Mouse (Mus musculus) MEL (cell line): ENCODE measurements around the gene Tmub2. TPM values are rescaled to one million over a fixed set of nuclear protein-coding genes. Genes with fewer than 3 reads are reported as not detected.

Source experiments
- DNase-seq: peaks from one replicate; pipeline ENCODE4 v3.0.0; 2011; ENCODE audit warnings: low read depth, low spot score
- H3K27ac ChIP-seq: 2 replicates; pipeline ENCODE4 v1.5.1; 2012; ENCODE audit warnings: low read depth, mild to moderate bottlenecking, control low read depth, low read length, moderate library complexity; ENCODE audit not compliant: control insufficient read depth
- H3K27me3 ChIP-seq, 2 experiments: fragments of 150-350 bp in 1 of 2; sonication (generic) in 1 of 2; 2 replicates each; pipeline ENCODE4 v1.6.1; 2012; ENCODE audit warnings: low read length in 2 of 2, mild to moderate bottlenecking in 2 of 2, improper control_type of control experiment in 1 of 2, moderate library complexity in 1 of 2; ENCODE audit not compliant: insufficient read depth in 2 of 2, control insufficient read depth in 1 of 2
- H3K36me3 ChIP-seq, 2 experiments: 2 replicates each; pipeline ENCODE4 v1.6.1; 2012 to 2014; ENCODE audit warnings: low read length in 2 of 2, improper control_type of control experiment in 1 of 2, inconsistent platforms in 1 of 2, mild to moderate bottlenecking in 1 of 2; ENCODE audit not compliant: insufficient read depth in 2 of 2, control insufficient read depth in 1 of 2
- H3K4me1 ChIP-seq, 2 experiments: fragments of 150-350 bp in 1 of 2; sonication (generic) in 1 of 2; 2 replicates each; pipeline ENCODE4 v1.6.1; 2012; ENCODE audit warnings: low read length in 2 of 2, improper control_type of control experiment in 1 of 2, mild to moderate bottlenecking in 1 of 2; ENCODE audit not compliant: insufficient read depth in 2 of 2, control insufficient read depth in 1 of 2
- H3K4me3 ChIP-seq, 2 experiments: fragments of 150-350 bp in 1 of 2; sonication (generic) in 1 of 2; 2 replicates each; pipeline ENCODE4 v1.5.1; 2012; ENCODE audit warnings: low read depth in 2 of 2, low read length in 2 of 2, mild to moderate bottlenecking in 2 of 2, moderate library complexity in 2 of 2, control low read depth in 1 of 2, improper control_type of control experiment in 1 of 2; ENCODE audit not compliant: control insufficient read depth in 1 of 2, insufficient read depth in 1 of 2
- H3K79me2 ChIP-seq: 2 replicates; pipeline ENCODE4 v1.6.1; 2012; ENCODE audit warnings: mild to moderate bottlenecking, low read length, moderate library complexity; ENCODE audit not compliant: control insufficient read depth, poor library complexity, insufficient read depth
- H3K9ac ChIP-seq: 2 replicates; pipeline ENCODE4 v1.6.1; 2012; ENCODE audit warnings: low read depth, mild to moderate bottlenecking, control low read depth, low read length, moderate library complexity; ENCODE audit not compliant: control insufficient read depth, poor library complexity, severe bottlenecking
- H3K9me3 ChIP-seq: fragments of 150-350 bp; sonication (generic); replicated peaks from 2 replicates; pipeline ENCODE4 v1.6.1; 2012; ENCODE audit warnings: mild to moderate bottlenecking, low read length, improper control_type of control experiment, moderate library complexity; ENCODE audit not compliant: insufficient read depth
- BHLHE40 ChIP-seq: IDR thresholded peaks from 2 replicates; pipeline ENCODE4 v1.6.1; 2012; ENCODE audit warnings: low read depth, mild to moderate bottlenecking, inconsistent platforms, low read length, improper control_type of control experiment, borderline replicate concordance
- CHD1 ChIP-seq: IDR thresholded peaks from 2 replicates; pipeline ENCODE4 v1.6.1; 2012; ENCODE audit warnings: low read depth, mild to moderate bottlenecking, inconsistent platforms, low read length, improper control_type of control experiment
- CHD2 ChIP-seq: IDR thresholded peaks from 2 replicates; pipeline ENCODE4 v1.6.1; 2011; ENCODE audit warnings: low read length, improper control_type of control experiment
- CTCF ChIP-seq, 3 experiments: IDR thresholded peaks in 2 of 3; conservative IDR thresholded peaks in 1 of 3; 2 replicates each; pipeline ENCODE4 v1.5.1; 2011 to 2012; ENCODE audit warnings: low read length in 3 of 3, low read depth in 2 of 3, mild to moderate bottlenecking in 2 of 3, improper control_type of control experiment in 1 of 3, inconsistent platforms in 1 of 3, mixed read lengths in 1 of 3, moderate library complexity in 1 of 3; ENCODE audit not compliant: control insufficient read depth in 1 of 3, insufficient read depth in 1 of 3, poor library complexity in 1 of 3, severe bottlenecking in 1 of 3
- E2F4 ChIP-seq: IDR thresholded peaks from 2 replicates; pipeline ENCODE4 v1.6.1; 2011; ENCODE audit warnings: low read depth, low read length, improper control_type of control experiment, borderline replicate concordance
- ELF1 ChIP-seq: IDR thresholded peaks from 2 replicates; pipeline ENCODE4 v1.6.1; 2014; ENCODE audit warnings: low read depth, mild to moderate bottlenecking, inconsistent platforms, low read length, improper control_type of control experiment, moderate library complexity
- ETS1 ChIP-seq: IDR thresholded peaks from 2 replicates; pipeline ENCODE4 v1.6.1; 2012; ENCODE audit warnings: low read depth, mild to moderate bottlenecking, inconsistent platforms, low read length, improper control_type of control experiment, moderate library complexity
- GATA1 ChIP-seq: IDR thresholded peaks from 2 replicates; pipeline ENCODE4 v1.6.1; 2011; ENCODE audit warnings: low read depth, low read length, improper control_type of control experiment
- JUND ChIP-seq: IDR thresholded peaks from 2 replicates; pipeline ENCODE4 v1.6.1; 2011; ENCODE audit warnings: low read depth, mild to moderate bottlenecking, improper control_type of control experiment, low read length
- KAT2A ChIP-seq: conservative IDR thresholded peaks from 2 replicates; pipeline ENCODE4 v1.6.1; 2012; ENCODE audit warnings: low read depth, low read length, improper control_type of control experiment, inconsistent platforms
- MAX ChIP-seq: IDR thresholded peaks from 2 replicates; pipeline ENCODE4 v1.6.1; 2011; ENCODE audit warnings: low read length, improper control_type of control experiment
- MAZ ChIP-seq: IDR thresholded peaks from 2 replicates; pipeline ENCODE4 v1.6.1; 2012; ENCODE audit warnings: low read depth, mild to moderate bottlenecking, inconsistent platforms, low read length, improper control_type of control experiment
- MXI1 ChIP-seq: IDR thresholded peaks from 2 replicates; pipeline ENCODE4 v1.6.1; 2011; ENCODE audit warnings: mild to moderate bottlenecking, low read depth, low read length, improper control_type of control experiment
- MYB ChIP-seq: IDR thresholded peaks from 2 replicates; pipeline ENCODE4 v1.6.1; 2011; ENCODE audit warnings: mild to moderate bottlenecking, low read depth, low read length, improper control_type of control experiment
- MYC ChIP-seq: IDR thresholded peaks from 2 replicates; pipeline ENCODE4 v1.6.1; 2011; ENCODE audit warnings: low read depth, mild to moderate bottlenecking, low read length, improper control_type of control experiment, moderate library complexity
- NELFE ChIP-seq: IDR thresholded peaks from 2 replicates; pipeline ENCODE4 v1.6.1; 2011; ENCODE audit warnings: low read depth, low read length, improper control_type of control experiment
- POLR2A ChIP-seq, 2 experiments: IDR thresholded peaks; 2 replicates each; pipeline ENCODE4 v1.6.1; 2011 to 2012; ENCODE audit warnings: low read length in 2 of 2, mild to moderate bottlenecking in 2 of 2, control low read depth in 1 of 2, improper control_type of control experiment in 1 of 2, low read depth in 1 of 2, moderate library complexity in 1 of 2; ENCODE audit not compliant: control insufficient read depth in 1 of 2, insufficient read depth in 1 of 2, poor library complexity in 1 of 2
- POLR2AphosphoS2 ChIP-seq: IDR thresholded peaks from 2 replicates; pipeline ENCODE4 v1.6.1; 2011; ENCODE audit warnings: low read length, improper control_type of control experiment
- RAD21 ChIP-seq: IDR thresholded peaks from 2 replicates; pipeline ENCODE4 v1.6.1; 2011; ENCODE audit warnings: mild to moderate bottlenecking, low read depth, low read length, improper control_type of control experiment
- SIN3A ChIP-seq: IDR thresholded peaks from 2 replicates; pipeline ENCODE4 v1.6.1; 2012; ENCODE audit warnings: low read length, improper control_type of control experiment, inconsistent platforms
- SMC3 ChIP-seq: IDR thresholded peaks from 2 replicates; pipeline ENCODE4 v1.6.1; 2011; ENCODE audit warnings: low read depth, low read length, improper control_type of control experiment
- TCF12 ChIP-seq: IDR thresholded peaks from 2 replicates; pipeline ENCODE4 v1.6.1; 2014; ENCODE audit warnings: low read depth, mild to moderate bottlenecking, inconsistent platforms, low read length, improper control_type of control experiment, moderate library complexity
- UBTF ChIP-seq: IDR thresholded peaks from 2 replicates; pipeline ENCODE4 v1.6.1; 2012; ENCODE audit warnings: low read depth, mild to moderate bottlenecking, inconsistent platforms, low read length, improper control_type of control experiment, moderate library complexity, borderline replicate concordance; ENCODE audit not compliant: insufficient read depth
- USF1 ChIP-seq: IDR thresholded peaks from 2 replicates; pipeline ENCODE4 v1.6.1; 2014; ENCODE audit warnings: low read depth, mild to moderate bottlenecking, inconsistent platforms, low read length, improper control_type of control experiment, moderate library complexity
- USF2 ChIP-seq, 2 experiments: IDR thresholded peaks; 2 replicates each; pipeline ENCODE4 v1.6.1; 2011 to 2012; ENCODE audit warnings: improper control_type of control experiment in 2 of 2, low read length in 2 of 2, borderline replicate concordance in 1 of 2, inconsistent platforms in 1 of 2, low read depth in 1 of 2, mild to moderate bottlenecking in 1 of 2; ENCODE audit not compliant: insufficient read depth in 1 of 2
- ZC3H11A ChIP-seq: IDR thresholded peaks from 2 replicates; pipeline ENCODE4 v1.6.1; 2012; ENCODE audit warnings: low read depth, mild to moderate bottlenecking, inconsistent platforms, low read length, improper control_type of control experiment
- ZKSCAN1 ChIP-seq: IDR thresholded peaks from 2 replicates; pipeline ENCODE4 v1.6.1; 2012; ENCODE audit warnings: low read depth, mild to moderate bottlenecking, inconsistent platforms, low read length, improper control_type of control experiment, moderate library complexity
- ZMIZ1 ChIP-seq: IDR thresholded peaks from 2 replicates; pipeline ENCODE4 v1.6.1; 2012; ENCODE audit warnings: low read depth, mild to moderate bottlenecking, inconsistent platforms, low read length, improper control_type of control experiment, moderate library complexity
- ZNF384 ChIP-seq: IDR thresholded peaks from 2 replicates; pipeline ENCODE4 v1.6.1; 2012; ENCODE audit warnings: low read depth, mild to moderate bottlenecking, inconsistent platforms, low read length, improper control_type of control experiment
- polyA plus RNA-seq, 2 experiments: library from polyadenylated mRNA; stranded (reverse) in 1 of 2; unstranded in 1 of 2; fragments of >175 nt in 1 of 2; fragments of >200 nt in 1 of 2; gene quantifications; 2 replicates each; pipeline versions ENCODE4 v1.2.1 to v1.2.4; 2012; ENCODE audit warnings: low replicate concordance in 2 of 2, low read depth in 1 of 2; ENCODE audit not compliant: insufficient read length in 2 of 2, insufficient read depth in 1 of 2, missing spikeins in 1 of 2
- total RNA-seq: library from RNA; depleted of rRNA; stranded (reverse); fragments of 300-350 nt; gene quantifications from 2 replicates; pipeline ENCODE4 v1.2.3, GENCODE M21; 2012

Gene Tmub2
- total and polyA plus RNA-seq, 3 experiments: 29.3 to 40.5 TPM; not detected in 1

DNA sequence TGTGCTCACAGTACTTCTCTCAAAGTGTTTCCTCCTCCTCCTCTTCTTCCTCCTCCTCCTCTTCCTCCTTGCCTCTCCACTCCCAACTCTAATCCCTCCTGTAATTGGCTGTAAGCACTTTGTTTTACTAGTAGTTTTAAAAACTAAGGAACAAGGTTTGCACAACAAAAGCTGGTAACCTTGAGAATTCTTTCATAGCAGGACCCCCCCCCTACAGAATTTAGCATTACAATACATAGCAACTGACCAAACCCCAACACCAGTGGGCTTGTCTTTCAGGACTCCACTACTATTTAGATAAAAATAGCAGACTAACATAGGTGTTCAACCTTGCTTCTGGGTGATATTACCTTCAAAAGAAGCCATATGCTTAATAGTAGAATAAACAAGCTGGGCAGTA is 44.8 kb downstream of the Tmub2 start:
- H3K79me2 ChIP-seq: no peaks in the 10 kb centered on the region
- TF ChIP-seq SMC3: no peak
- TF ChIP-seq CHD1: no peak
- H3K27ac ChIP-seq: no peak overlapping the region
- no peaks in the 10 kb centered on the region for H3K9me3 ChIP-seq
- H3K4me1 ChIP-seq: no peaks in the 10 kb centered on the region
- H3K27me3 ChIP-seq: peaks cover 17 to 28% of the 10 kb centered on the region in 2 experiments
- no peak overlapping the region for H3K4me3 ChIP-seq
- no peaks in the 10 kb centered on the region for H3K36me3 ChIP-seq
- DNase-seq: no peak
- no peak overlapping the region for H3K9ac ChIP-seq

DNA sequence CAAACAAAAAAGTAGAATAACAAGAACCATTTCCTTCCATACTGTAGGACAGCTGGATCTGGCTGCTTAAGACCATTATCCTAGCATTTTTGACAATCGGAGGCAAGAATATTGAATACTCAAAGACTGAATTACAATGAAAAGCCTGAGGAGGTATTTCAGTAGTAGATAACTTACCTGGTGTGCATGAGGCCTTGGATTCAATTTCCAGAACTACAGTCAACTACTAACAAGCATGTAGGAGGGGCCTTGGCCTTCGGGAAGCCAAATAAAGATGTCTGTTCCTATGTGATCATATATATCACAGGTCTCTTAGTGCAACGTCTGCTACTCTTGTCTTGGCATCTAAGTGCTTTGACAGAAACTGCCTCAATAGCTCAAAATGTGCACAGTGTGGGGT is 45.3 kb downstream of the Tmub2 start:
- H3K27me3 ChIP-seq: peaks cover 17 to 31% of the 10 kb centered on the region in 2 experiments

DNA sequence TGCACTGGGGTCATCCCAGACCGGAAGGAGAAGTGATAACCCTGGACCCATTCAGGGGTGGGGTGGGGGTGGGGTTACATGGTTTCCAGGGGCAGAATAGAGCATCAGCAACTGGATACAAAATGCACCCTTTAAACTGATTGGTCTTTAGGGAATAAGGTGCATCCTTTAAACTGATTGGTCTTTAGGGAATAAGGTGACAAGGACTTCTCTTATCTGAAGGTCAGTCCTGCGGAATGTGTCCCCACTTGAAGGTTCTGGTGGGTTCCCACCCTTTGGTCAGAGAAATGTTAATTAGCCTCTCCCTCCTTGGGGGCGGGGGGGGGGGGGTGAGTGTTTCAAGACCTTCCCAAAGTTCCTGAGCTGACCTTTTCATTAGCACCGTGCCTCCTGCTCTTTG is 47.1 kb downstream of the Tmub2 start:
- no peak for DNase-seq
- Histone ChIP-seq H3K79me2 (no peaks in the 10 kb centered on the region), H3K9me3 (no peaks in the 10 kb centered on the region), H3K27me3 (peaks cover 20 to 30% of the 10 kb centered on the region in 2 experiments), H3K27ac (no peak overlapping the region), H3K4me1 (no peaks in the 10 kb centered on the region), H3K4me3 (no peak overlapping the region), H3K9ac (no peak overlapping the region), H3K36me3 (no peaks in the 10 kb centered on the region)
- no peak for TF ChIP-seq ZMIZ1
- TF ChIP-seq ZNF384: no peak
- TF ChIP-seq USF1: no peak
- TF ChIP-seq MAZ: no peak
- no peak for TF ChIP-seq UBTF
- TF ChIP-seq CHD1: no peak
- no peak for TF ChIP-seq GATA1
- no peak for TF ChIP-seq ELF1
- no peak for TF ChIP-seq SIN3A
- no peak for TF ChIP-seq USF2 (IDR thresholded peaks at IDR 0.05; ENCODE audit: borderline replicate concordance in 1 of 2, insufficient read depth in 1 of 2, low read depth in 1 of 2, low read length in 2 of 2)
- no peak for TF ChIP-seq MYB
- TF ChIP-seq TCF12: no peak
- TF ChIP-seq ZKSCAN1: no peak
- TF ChIP-seq KAT2A: no peak
- TF ChIP-seq NELFE: no peak
- no peak for TF ChIP-seq CHD2
- no peak for TF ChIP-seq MXI1
- TF ChIP-seq POLR2A (IDR thresholded peaks at IDR 0.05; ENCODE audit: control insufficient read depth in 1 of 2, insufficient read depth in 1 of 2, low read depth in 1 of 2, low read length in 2 of 2, poor library complexity in 1 of 2): no peak
- TF ChIP-seq ZC3H11A: no peak

More for the DNA sequence above, 45.3 kb downstream of the Tmub2 start:
- no peaks in the 10 kb centered on the region for H3K36me3 ChIP-seq
- H3K79me2 ChIP-seq: no peaks in the 10 kb centered on the region
- no peak for TF ChIP-seq RAD21
- no peak for TF ChIP-seq CTCF (IDR thresholded peaks at IDR 0.05 in 2 of 3, conservative IDR thresholded peaks at IDR 0.05 in 1 of 3; ENCODE audit: control insufficient read depth in 1 of 3, insufficient read depth in 1 of 3, low read depth in 2 of 3, low read length in 3 of 3, poor library complexity in 1 of 3, severe bottlenecking in 1 of 3)
- no peak for TF ChIP-seq MYB
- TF ChIP-seq MAX: no peak
- no peak for TF ChIP-seq BHLHE40
- TF ChIP-seq SMC3: no peak
- no peak for TF ChIP-seq KAT2A
- no peak for TF ChIP-seq SIN3A
- no peak for TF ChIP-seq USF2 (IDR thresholded peaks at IDR 0.05; ENCODE audit: borderline replicate concordance in 1 of 2, insufficient read depth in 1 of 2, low read depth in 1 of 2, low read length in 2 of 2)
- TF ChIP-seq JUND: no peak
- no peak for TF ChIP-seq ZKSCAN1
- TF ChIP-seq NELFE: no peak
- TF ChIP-seq CHD2: no peak
- no peak for TF ChIP-seq POLR2AphosphoS2
- TF ChIP-seq ZNF384: no peak
- no peak for TF ChIP-seq ETS1
- TF ChIP-seq E2F4: no peak
- no peak for TF ChIP-seq UBTF
- no peak for TF ChIP-seq MYC
- no peak overlapping the region for H3K9ac ChIP-seq
- no peaks in the 10 kb centered on the region for H3K9me3 ChIP-seq
- H3K4me1 ChIP-seq: no peaks in the 10 kb centered on the region
- DNase-seq: no peak
- no peak overlapping the region for H3K27ac ChIP-seq
- no peak overlapping the region for H3K4me3 ChIP-seq
